Mouse (Mus musculus) frontal cortex, postnatal 10 days (tissue): ENCODE measurements at regions not wholly inside any gene's neighbourhood (a gene's known extent, or its start where the extent isn't known, plus 50 kb on each side); places are given as distances from the start of the nearest gene placed in this dataset.

ENCODE experiments used
- DNase-seq, 2 experiments: peaks; one replicate each; pipeline ENCODE4 v3.0.0; 2022; ENCODE audit warnings: low spot score in 2 of 2, mixed read lengths in 1 of 2

- DNase-seq = no peak
Measured at GRCm38 (mm10) chrX:12888708-12889481, 127.0 kb upstream of the Med14 start.

GRCm38 (mm10) chrX:12888010-12888707 is 126.3 kb upstream of the Med14 start:
- no peak for DNase-seq

GRCm38 (mm10) chrX:12887516-12887915 is 125.6 kb upstream of the Med14 start:
- DNase-seq = no peak

DNA sequence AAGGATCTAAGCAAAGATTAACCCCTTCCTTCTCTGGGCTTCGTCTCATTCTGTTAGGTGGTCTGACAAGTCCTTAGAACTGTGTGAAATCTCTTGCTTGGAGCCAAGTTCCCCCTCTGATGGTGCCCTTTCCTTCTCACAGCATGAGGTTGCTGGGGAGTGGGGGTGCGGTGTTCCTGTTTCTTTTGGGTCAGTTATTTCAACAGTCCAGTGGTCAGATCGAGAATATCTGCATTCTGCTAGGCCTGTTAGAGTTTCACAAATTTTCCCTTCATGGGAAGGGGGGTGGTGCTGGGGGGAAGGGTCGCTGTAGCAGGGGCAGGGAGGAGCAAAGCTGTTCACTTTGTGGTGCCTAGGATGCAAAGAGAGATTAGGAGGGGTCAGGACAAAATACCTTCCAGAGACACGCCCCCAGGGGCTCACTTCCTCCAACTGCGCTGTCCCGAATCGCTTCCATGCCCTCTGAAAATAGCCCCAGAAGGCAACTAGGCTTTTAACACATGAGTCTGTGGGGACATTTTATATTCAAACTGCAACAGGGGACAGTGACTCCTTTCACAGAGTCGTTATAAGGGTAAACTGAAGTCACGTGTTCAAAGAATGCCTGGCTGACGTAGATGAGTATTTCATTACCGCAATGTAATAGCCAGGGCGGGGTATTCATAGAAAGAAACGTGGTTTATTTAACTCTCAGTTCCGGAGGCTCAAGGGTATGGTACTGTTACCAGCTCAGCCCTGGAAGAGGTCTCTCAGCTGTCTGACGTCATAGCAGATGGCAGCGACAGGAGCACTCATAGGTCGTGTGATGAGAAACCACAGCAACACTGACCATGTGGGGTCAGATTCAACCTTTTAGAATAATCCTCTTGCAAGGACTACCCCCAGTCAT is 124.5 kb upstream of the Med14 start:
- no peak for DNase-seq

- DNase-seq = no peak
Measured at GRCm38 (mm10) chrX:12879233-12879632, 117.4 kb upstream of the Med14 start.

- no peak for DNase-seq
Measured at GRCm38 (mm10) chrX:12877506-12877905, 115.6 kb upstream of the Med14 start.

GRCm38 (mm10) chrX:12873698-12874144 is 111.8 kb upstream of the Med14 start:
- peak; percentile 53 to 75 for DNase-seq

DNA sequence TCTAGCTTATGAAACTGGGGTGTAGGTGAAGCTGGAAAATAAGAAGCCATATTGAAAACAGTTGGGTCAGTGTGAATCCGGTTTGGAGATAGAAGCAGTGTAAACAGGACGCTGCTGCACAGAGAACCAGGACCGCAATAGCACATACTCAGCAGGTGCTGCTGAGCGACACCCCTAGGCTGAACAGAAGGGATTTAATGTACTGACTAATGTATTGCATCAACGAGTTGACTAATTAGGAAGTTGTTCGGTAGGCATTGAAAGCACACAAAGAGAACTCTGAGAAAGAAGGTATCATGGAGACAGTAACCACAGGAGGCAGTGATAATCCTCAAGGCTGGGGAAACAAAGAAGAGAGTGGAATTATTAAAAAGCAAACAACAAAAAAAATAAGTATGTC is 111.4 kb upstream of the Med14 start:
- DNase-seq = no peak

- DNase-seq = no peak
Measured at GRCm38 (mm10) chrX:12866885-12867498, 105.1 kb upstream of the Med14 start.

DNA sequence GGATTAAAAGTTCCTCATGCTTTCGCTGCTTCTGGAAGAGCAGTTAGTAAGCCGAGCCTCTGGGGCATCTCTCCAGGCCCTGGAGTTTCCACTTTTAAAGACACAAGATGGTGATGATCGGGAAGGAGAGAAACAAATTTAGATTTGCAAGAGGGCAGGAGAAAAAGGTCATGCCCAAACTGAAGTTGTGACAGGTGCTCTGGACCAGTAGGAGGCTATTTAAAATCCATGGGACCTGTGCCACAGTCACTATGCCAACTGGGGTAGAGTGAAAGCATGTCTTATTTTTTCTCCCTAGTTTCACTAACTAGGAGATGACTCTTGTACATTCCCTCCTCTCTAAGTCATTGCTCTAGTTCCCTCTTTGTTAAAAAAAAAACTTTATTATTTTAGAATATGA is 104.3 kb upstream of the Med14 start:
- DNase-seq = no peak

DNA sequence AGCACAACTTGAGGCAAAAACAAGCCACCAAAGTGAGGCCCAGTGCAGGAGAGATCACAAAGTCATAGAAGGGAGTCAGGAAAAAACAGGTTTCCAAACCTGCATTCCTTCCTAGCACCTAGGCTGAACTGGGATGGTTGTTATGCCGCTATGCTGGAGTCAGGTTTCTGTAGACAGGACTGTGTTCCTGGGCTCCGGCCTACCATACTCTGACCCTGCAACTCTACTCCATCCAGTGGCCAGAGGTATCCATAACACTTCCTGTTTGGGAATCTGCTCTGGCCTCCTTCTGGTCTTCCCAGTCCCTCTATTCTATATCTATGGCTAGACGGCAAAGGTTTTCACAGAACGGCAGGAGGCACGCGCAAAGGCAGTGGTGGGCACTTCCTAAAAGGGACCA is 98.3 kb upstream of the Med14 start:
- DNase-seq = no peak

DNA sequence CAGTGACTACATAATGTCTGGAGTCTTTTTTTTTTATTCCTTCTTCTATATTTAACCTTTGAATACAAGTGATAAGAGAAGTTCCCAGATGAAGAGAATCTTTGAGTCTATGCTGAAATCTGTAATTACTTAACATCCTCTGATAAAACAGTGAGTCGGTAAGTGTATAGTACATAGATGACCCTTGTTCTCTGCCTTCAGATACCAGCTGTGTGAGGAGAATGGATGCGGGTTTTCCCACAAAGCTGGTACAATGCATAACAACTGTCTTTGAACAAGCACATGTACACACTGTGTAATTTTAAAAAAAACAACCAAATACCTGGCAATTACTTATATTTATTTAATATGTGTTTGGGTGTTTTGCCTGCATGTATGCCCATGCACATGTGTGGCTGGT is 96.9 kb upstream of the Med14 start:
- no peak for DNase-seq

- DNase-seq = peak; percentile 20 to 34
Measured at GRCm38 (mm10) chrX:12857881-12858755, 96.2 kb upstream of the Med14 start.

- no peak for DNase-seq
Measured at GRCm38 (mm10) chrX:12855425-12855824, 93.6 kb upstream of the Med14 start.

DNA sequence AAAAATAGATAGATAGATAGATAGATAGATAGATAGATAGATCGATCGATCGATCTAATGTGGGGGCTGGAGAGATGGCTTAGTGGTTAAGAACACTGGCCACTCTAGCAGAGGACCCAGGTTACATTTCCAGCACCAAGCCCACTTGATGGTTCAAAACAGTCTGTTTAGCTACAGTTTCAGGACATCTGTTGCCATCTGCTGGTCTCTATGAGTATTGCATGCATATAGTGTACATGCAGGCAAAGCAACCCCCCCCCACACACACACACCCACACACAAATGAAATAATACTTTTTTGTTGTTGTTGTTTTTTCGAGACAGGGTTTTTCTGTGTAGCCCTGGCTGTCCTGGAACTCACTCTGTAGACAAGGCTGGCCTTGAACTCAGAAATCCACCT is 89.8 kb upstream of the Med14 start:
- no peak for DNase-seq

- DNase-seq = no peak
Measured at GRCm38 (mm10) chrX:12844431-12844830, 82.6 kb upstream of the Med14 start.

GRCm38 (mm10) chrX:12841021-12841325 is 79.1 kb upstream of the Med14 start:
- DNase-seq = no peak

DNA sequence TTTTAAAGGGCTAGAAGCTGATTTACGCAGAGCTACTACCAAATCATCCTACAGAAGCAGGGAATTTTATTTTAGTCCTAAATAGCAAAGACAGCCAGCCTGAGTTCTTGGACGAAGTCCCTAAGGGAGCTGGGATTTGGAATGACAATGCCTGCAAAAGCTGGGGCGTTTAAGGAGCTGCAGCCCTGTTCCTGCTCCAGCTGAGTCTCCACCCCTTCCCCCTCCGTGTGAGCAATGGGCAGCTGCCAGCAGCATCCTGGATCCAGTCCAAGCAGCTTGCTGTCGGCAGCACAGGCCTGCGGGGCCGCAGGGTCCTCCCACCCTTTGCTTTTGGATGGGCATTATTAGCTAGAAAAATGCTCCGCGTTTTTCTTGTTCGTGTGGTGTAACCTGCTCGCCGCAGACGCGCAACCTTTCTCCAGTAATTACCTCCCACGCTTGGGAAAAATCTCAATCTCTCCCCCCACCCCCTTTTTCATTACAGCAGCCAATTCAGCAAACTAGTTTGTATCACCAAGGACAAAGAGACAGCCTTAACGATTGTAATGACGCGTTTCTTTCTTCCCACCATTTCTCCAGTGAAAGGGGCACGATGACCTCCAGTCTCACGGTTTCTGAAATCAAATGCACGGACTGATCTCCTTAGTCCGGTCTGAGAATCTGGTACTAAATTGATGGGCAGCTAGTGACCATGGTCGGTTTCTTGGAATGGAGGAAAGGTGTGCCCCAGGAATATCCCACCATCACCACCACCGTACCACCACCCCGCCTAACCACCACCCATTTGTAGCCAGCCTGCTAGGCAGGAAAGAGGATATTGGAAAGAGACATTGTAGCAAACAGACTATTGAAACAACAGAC is 78.5 kb upstream of the Med14 start:
- peak; percentile 79 for DNase-seq

DNA sequence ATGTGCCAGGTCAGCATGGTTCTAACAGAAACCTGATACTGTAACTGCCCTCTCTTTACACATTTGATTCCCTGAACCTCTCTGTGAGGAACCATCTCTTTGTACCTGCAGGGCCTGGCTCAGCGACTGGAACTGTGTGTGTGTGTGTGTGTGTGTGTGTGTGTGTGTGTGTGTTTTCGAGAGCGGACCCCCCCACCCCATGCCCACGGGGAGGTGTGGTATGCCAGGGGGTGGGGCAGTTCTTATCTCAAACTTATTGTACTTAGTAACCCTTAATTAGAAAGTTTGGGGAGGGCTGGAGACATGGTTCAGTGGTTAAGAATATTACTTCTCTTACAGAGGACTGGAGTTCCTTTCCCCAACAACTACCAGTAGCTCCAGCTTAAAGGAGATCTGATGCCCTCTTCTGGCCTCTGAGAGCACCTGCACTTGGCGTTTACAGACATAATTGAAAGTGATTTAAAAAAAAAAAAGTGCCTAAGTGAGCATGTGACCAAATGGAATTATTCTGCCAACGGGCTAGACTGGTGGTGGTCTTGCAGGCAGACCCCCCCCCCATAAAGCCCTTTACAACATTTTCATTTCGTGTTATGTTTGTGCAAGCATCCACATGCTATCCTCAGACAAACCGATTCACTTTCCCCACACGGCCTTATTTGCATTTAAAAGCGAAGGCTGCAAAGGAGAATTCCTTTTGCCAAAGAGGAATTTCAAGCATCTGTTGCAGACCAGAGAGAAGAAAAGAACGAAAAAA is 77.7 kb upstream of the Med14 start:
- DNase-seq = peak in 1 of 2 experiments; percentile 17
